Mouse (Mus musculus) liver, embryonic 14 days (tissue): ENCODE measurements around the gene Rnf13. TPM values are rescaled to one million over a fixed set of nuclear protein-coding genes. Genes with fewer than 3 reads are reported as not detected.

ENCODE experiments used
- polyA plus RNA-seq: library from polyadenylated mRNA; depleted of rRNA; stranded (reverse); fragments of >200 nt; gene quantifications from 2 replicates; pipeline ENCODE4 v1.2.3, GENCODE M21; 2012; rRNA removed

Rnf13 gene
- polyA plus RNA-seq = 10.4 and 11.8 TPM in 2 replicates

GRCm38 (mm10) chr3:57735511-57736370, at the start of gene Rnf13:
Gene Rnf13 (plus strand): TSS chr3:57736062.

DNA sequence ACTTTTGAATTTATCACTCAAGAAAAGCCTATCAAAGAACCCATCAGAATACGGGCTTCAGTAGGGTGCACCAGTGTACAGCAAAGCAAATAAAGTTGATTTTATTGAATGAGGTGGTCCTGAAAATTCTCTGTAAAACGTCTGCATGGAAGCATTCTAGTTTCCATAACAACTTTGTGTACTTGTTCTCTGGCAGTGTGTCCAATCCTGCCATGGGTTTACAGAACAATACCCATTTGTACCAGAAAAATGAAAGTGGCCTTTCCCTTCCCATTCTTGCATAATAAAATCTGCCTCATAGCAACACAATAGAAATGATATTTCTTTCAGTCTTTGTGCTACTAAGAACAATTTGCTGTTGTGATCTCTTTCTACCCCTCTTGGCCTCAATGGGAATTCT, 43.1 kb upstream of the Rnf13 start, which contains the start of gene Ankub1:
Ankub1 (minus strand) TSS at position 81 of the 400 bp plus-strand sequence.

GRCm38 (mm10) chr3:57847760-57848185, 111.9 kb downstream of the Rnf13 start, which contains the start of gene Pfn2:
Gene Pfn2 (minus strand): TSS chr3:57848079.

Other genes starting within 250 kb of the Rnf13 start
- 1.6 and 1.9 TPM in 2 replicates for gene Wwtr1, start 160.2 kb upstream of the Rnf13 start, polyA plus RNA-seq
- 18.1 and 21.9 TPM in 2 replicates for gene Commd2, start 84.3 kb upstream of the Rnf13 start, polyA plus RNA-seq
- 0.02 TPM in 2 replicates for gene Ankub1, start 43.3 kb upstream of the Rnf13 start, polyA plus RNA-seq
- gene Pfn2, start 112.0 kb downstream of the Rnf13 start, polyA plus RNA-seq = 3.2 and 3.6 TPM in 2 replicates